Mouse (Mus musculus) kidney, adult 2 months (tissue): ENCODE measurements around the gene Tspan14. TPM values are rescaled to one million over a fixed set of nuclear protein-coding genes. Genes with fewer than 3 reads are reported as not detected.

Experiments
- DNase-seq: peaks from one replicate; pipeline ENCODE4 v3.0.0; 2021
- H3K27ac ChIP-seq: fragments of 200-500 bp; 2 replicates; pipeline ENCODE4 v1.5.1; 2012; ENCODE audit warnings: low read depth, low read length, control low read depth, inconsistent platforms; ENCODE audit not compliant: insufficient read depth
- H3K27me3 ChIP-seq: fragments of 200-500 bp; replicated peaks from 2 replicates; pipeline ENCODE4 v1.6.1; 2012; ENCODE audit warnings: mild to moderate bottlenecking, moderate library complexity, low read length, inconsistent platforms; ENCODE audit not compliant: control insufficient read depth, insufficient read depth
- H3K36me3 ChIP-seq: fragments of 200-500 bp; 2 replicates; pipeline ENCODE4 v1.6.1; 2012; ENCODE audit warnings: mild to moderate bottlenecking, moderate library complexity, low read length, inconsistent platforms; ENCODE audit not compliant: control insufficient read depth, insufficient read depth
- H3K4me1 ChIP-seq: fragments of 200-500 bp; 2 replicates; pipeline ENCODE4 v1.6.1; 2011; ENCODE audit warnings: low read length; ENCODE audit not compliant: control insufficient read depth, insufficient read depth
- H3K4me3 ChIP-seq: fragments of 200-500 bp; 2 replicates; pipeline ENCODE4 v1.5.1; 2011; ENCODE audit warnings: mild to moderate bottlenecking, low read depth, low read length, control low read depth; ENCODE audit not compliant: insufficient read depth
- CTCF ChIP-seq: fragments of 200-500 bp; conservative IDR thresholded peaks from 2 replicates; pipeline ENCODE4 v1.5.1; 2011; ENCODE audit warnings: low read depth, mild to moderate bottlenecking, control low read depth, low read length, moderate library complexity, mixed read lengths; ENCODE audit not compliant: insufficient read depth, insufficient read length
- POLR2A ChIP-seq: fragments of 200-500 bp; IDR thresholded peaks from one replicate; pipeline ENCODE4 v1.6.1; 2011; ENCODE audit warnings: low read depth, low read length, control low read depth
- WGBS: fragments of 180-500 bp; shearing (Covaris S2); methylation state at CpG from one replicate; pipeline ENCODE4 v1.1.7; 2018; 5-methylcytosine and 5-hydroxymethylcytosine counted together
- polyA plus RNA-seq: library from polyadenylated mRNA; depleted of rRNA; stranded (reverse); fragments of >200 nt; gene quantifications from 2 replicates; pipeline ENCODE4 v1.2.3, GENCODE M21; 2012

Gene Tspan14
- polyA plus RNA-seq, 1 experiment, result 121 TPM

GRCm38 (mm10) chr14:40937052-40937451 is 29.6 kb downstream of the Tspan14 start:
- Histone ChIP-seq H3K4me1 (peaks cover 45% of the 10 kb centered on the region), H3K27ac (no peak overlapping the region), H3K4me3 (no peak overlapping the region), H3K27me3 (no peaks in the 10 kb centered on the region), H3K36me3 (no peaks in the 10 kb centered on the region)
- 34% methylated on average over 4 of the region's 4 CpGs for WGBS
- TF ChIP-seq CTCF (no peak), POLR2A (no peak)
- no peak for DNase-seq

- Histone ChIP-seq H3K4me3 (no peak overlapping the region), H3K36me3 (no peaks in the 10 kb centered on the region), H3K27me3 (no peaks in the 10 kb centered on the region), H3K27ac (no peak overlapping the region), H3K4me1 (peaks cover 61% of the 10 kb centered on the region)
- TF ChIP-seq POLR2A (no peak), CTCF (no peak)
- WGBS, result 48% methylated on average over 1 of the region's 1 CpGs
- no peak for DNase-seq
Measured at GRCm38 (mm10) chr14:40935481-40935880, 31.1 kb downstream of the Tspan14 start.

GRCm38 (mm10) chr14:40935054-40935453 is 31.6 kb downstream of the Tspan14 start:
- peaks cover 63% of the 10 kb centered on the region for H3K4me1 ChIP-seq
- 56% methylated on average over 2 of the region's 2 CpGs for WGBS
- TF ChIP-seq CTCF, result no peak
- no peak for TF ChIP-seq POLR2A
- no peaks in the 10 kb centered on the region for H3K27me3 ChIP-seq
- H3K4me3 ChIP-seq, result no peak overlapping the region
- no peaks in the 10 kb centered on the region for H3K36me3 ChIP-seq
- DNase-seq, result no peak
- no peak overlapping the region; the same call in 1 of the 2 replicates for H3K27ac ChIP-seq

- no peak for DNase-seq
- peaks cover 74% of the 10 kb centered on the region for H3K4me1 ChIP-seq
- TF ChIP-seq POLR2A, result no peak
- TF ChIP-seq CTCF, result no peak
- 55% methylated on average over 7 of the region's 7 CpGs for WGBS
- no peaks in the 10 kb centered on the region for H3K27me3 ChIP-seq
- H3K4me3 ChIP-seq, result no peak overlapping the region
- H3K27ac ChIP-seq, result no peak overlapping the region
- H3K36me3 ChIP-seq, result no peaks in the 10 kb centered on the region
Measured at GRCm38 (mm10) chr14:40933328-40933727, 33.3 kb downstream of the Tspan14 start.

- H3K27ac ChIP-seq, result peak overlapping the region; percentile 96
- no peaks in the 10 kb centered on the region for H3K36me3 ChIP-seq
- peak; percentile 77 for DNase-seq
- H3K4me1 ChIP-seq, result peaks cover 81% of the 10 kb centered on the region
- TF ChIP-seq CTCF (no peak), POLR2A (no peak)
- H3K4me3 ChIP-seq, result no peak overlapping the region
- no peaks in the 10 kb centered on the region for H3K27me3 ChIP-seq
- WGBS, result 23% methylated on average over 9 of the region's 9 CpGs
Measured at GRCm38 (mm10) chr14:40932225-40932624, 34.4 kb downstream of the Tspan14 start.

GRCm38 (mm10) chr14:40931115-40931829 is 35.3 kb downstream of the Tspan14 start:
- Histone ChIP-seq H3K27ac (peak overlapping the region; percentile 96), H3K36me3 (no peaks in the 10 kb centered on the region), H3K4me3 (no peak overlapping the region), H3K4me1 (peaks cover 88% of the 10 kb centered on the region), H3K27me3 (no peaks in the 10 kb centered on the region)
- TF ChIP-seq CTCF (no peak), POLR2A (no peak)
- 20% methylated on average over 3 of the region's 3 CpGs for whole genome bisulfite sequencing
- DNase-seq, result peak; percentile 86

GRCm38 (mm10) chr14:40929943-40930342 is 36.7 kb downstream of the Tspan14 start:
- WGBS, result 78% methylated on average over 2 of the region's 2 CpGs
- Histone ChIP-seq H3K27me3 (no peaks in the 10 kb centered on the region), H3K27ac (no peak overlapping the region; the same call in 1 of the 2 replicates), H3K4me3 (no peak overlapping the region), H3K4me1 (peaks cover 77% of the 10 kb centered on the region), H3K36me3 (no peaks in the 10 kb centered on the region)
- no peak for DNase-seq
- TF ChIP-seq CTCF (no peak), POLR2A (no peak)

GRCm38 (mm10) chr14:40928897-40929296 is 37.7 kb downstream of the Tspan14 start:
- peaks cover 76% of the 10 kb centered on the region for H3K4me1 ChIP-seq

More at GRCm38 (mm10) chr14:40928897-40929296, 37.7 kb downstream of the Tspan14 start:
- Histone ChIP-seq H3K27me3 (no peaks in the 10 kb centered on the region), H3K36me3 (no peaks in the 10 kb centered on the region), H3K27ac (peak overlapping the region; percentile 54), H3K4me3 (no peak overlapping the region)
- 34% methylated on average over 5 of the region's 5 CpGs for WGBS
- DNase-seq, result peak; percentile 78
- TF ChIP-seq CTCF (no peak), POLR2A (no peak)
